16 mouse cellular contexts compared by ENCODE assay signal in genomic region chr12:110102186-110102585, GRCm38 (mm10).
"Had no signal": no experiment of that assay in that cellular context is flagged by ENCODE, and none has a peak within 500 bp of the region (broad histone marks: within the 10 kb centered on the region; RNA-seq: fewer than 3 reads in every experiment).

No protein-coding gene starts in this region.

- H3K4me1 ChIP-seq: neural tube, embryonic 12.5 days; neural tube, embryonic 13.5 days; neural tube, embryonic 15.5 days; stomach, embryonic 15.5 days had no signal

- H3K27ac ChIP-seq: neural tube, embryonic 12.5 days; neural tube, embryonic 13.5 days; neural tube, embryonic 15.5 days; stomach, embryonic 15.5 days; stomach, postnatal 0 days had no signal

- H3K9me3 ChIP-seq: neural tube, embryonic 15.5 days; stomach, embryonic 15.5 days had no signal

- H3K27me3 ChIP-seq: neural tube, embryonic 12.5 days; neural tube, embryonic 13.5 days; neural tube, embryonic 15.5 days; stomach, embryonic 15.5 days had no signal

- DNase-seq: retina, postnatal 1 day; right cerebral cortex, postnatal 14 days; right cerebral cortex, postnatal 25 days; right cerebral cortex, postnatal 4 days; spleen, adult 18-20 months; thymus, adult 18-20 months; thymus, adult 2 months; thymus, postnatal 14 days; thymus, postnatal 25 days; thymus, postnatal 36 days; thymus, postnatal 4 days had no signal

- H3K4me2 ChIP-seq: neural tube, embryonic 12.5 days; neural tube, embryonic 13.5 days; neural tube, embryonic 15.5 days; stomach, embryonic 15.5 days had no signal

- H3K36me3 ChIP-seq: neural tube, embryonic 12.5 days; neural tube, embryonic 13.5 days; neural tube, embryonic 15.5 days; stomach, embryonic 15.5 days had no signal

- H3K4me3 ChIP-seq: neural tube, embryonic 12.5 days; neural tube, embryonic 13.5 days; neural tube, embryonic 15.5 days; stomach, embryonic 15.5 days had no signal

- H3K9ac ChIP-seq: neural tube, embryonic 12.5 days; neural tube, embryonic 13.5 days; neural tube, embryonic 15.5 days; stomach, embryonic 15.5 days had no signal
